Mouse (Mus musculus) megakaryocyte, embryonic 14.5 days (primary cell): ENCODE results near the gene Sct.

Experiments
- FLI1 ChIP-seq: IDR thresholded peaks from 2 replicates; pipeline ENCODE4 v1.6.1; 2012; ENCODE audit warnings: low read length, inconsistent platforms, mixed read lengths
- GATA1 ChIP-seq: IDR thresholded peaks from 3 replicates; pipeline ENCODE4 v1.6.1; 2012; ENCODE audit warnings: mixed read lengths, low read length, inconsistent platforms, borderline replicate concordance

DNA sequence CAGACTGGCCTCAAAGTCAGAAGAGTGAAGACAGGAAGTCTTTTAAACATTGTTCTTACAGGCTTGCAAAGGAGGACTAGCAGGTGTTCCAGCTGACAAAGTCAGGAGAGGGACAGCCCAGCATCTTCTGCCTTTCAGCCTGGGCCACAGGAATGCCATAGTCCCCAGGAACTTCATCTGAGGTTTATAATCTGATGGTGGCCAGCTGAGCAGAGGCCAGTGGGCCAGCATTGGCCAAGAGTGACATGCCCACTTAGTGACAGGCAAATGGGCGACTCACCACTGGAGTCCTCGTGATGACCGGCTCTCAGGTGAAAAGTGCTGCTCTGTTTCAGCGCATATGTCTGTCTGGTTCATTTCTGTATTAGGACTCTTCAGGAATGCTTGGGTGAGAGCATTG is 48.4 kb downstream of the Sct start:
- TF ChIP-seq FLI1 (no peak), GATA1 (no peak)
